In genomic region chr11:53636183-53636646, GRCm38 (mm10) we compare ENCODE assay signal across 9 mouse cellular contexts. TPM values are rescaled to one million over a fixed set of nuclear protein-coding genes. Genes with fewer than 3 reads are reported as not detected.
DNase-seq lines count a peak whose midpoint lies in the region; ATAC-seq and TF ChIP-seq lines count a peak whose summit lies in the region.
"Had no signal": no experiment of that assay in that cellular context is flagged by ENCODE, and none has a peak within 500 bp of the region (broad histone marks: within the 10 kb centered on the region; RNA-seq: fewer than 3 reads in every experiment).

No protein-coding gene starts in this region.

- peak overlapping the region; percentile 61 for H3K4me2 ChIP-seq in forebrain, postnatal 0 days (ENCODE audit: low read depth)
- peak overlapping the region; percentile 62 for H3K4me2 ChIP-seq in neural tube, embryonic 11.5 days (ENCODE audit: low read depth)

- peak overlapping the region; percentile 17; the same call in 1 of the 2 replicates for H3K4me3 ChIP-seq in thymus, adult 2 months (ENCODE audit: control insufficient read depth, insufficient read depth, low read length)
- H3K4me3 ChIP-seq in forebrain, postnatal 0 days (ENCODE audit: low read depth, low read length): peak overlapping the region; percentile 32
- peak overlapping the region; percentile 5; the same call in 1 of the 2 replicates for H3K4me3 ChIP-seq in liver, adult 2 months (ENCODE audit: insufficient read depth, low read depth, low read length)
- peak overlapping the region; percentile 32 for H3K4me3 ChIP-seq in neural tube, embryonic 11.5 days (ENCODE audit: low read depth, low read length)

- no peaks in the 10 kb centered on the region for H3K9me3 ChIP-seq in forebrain, postnatal 0 days (ENCODE audit: low read length)
- H3K9me3 ChIP-seq in neural tube, embryonic 11.5 days (ENCODE audit: control insufficient read depth, low read length): no peaks in the 10 kb centered on the region

- H3K27me3 ChIP-seq in thymus, adult 2 months (ENCODE audit: control insufficient read depth, insufficient read depth, low read length): no peaks in the 10 kb centered on the region
- H3K27me3 ChIP-seq in forebrain, postnatal 0 days (ENCODE audit: insufficient read depth, low read length): no peaks in the 10 kb centered on the region; the same call in none of the 2 replicates
- H3K27me3 ChIP-seq in liver, adult 2 months (ENCODE audit: control insufficient read depth, insufficient read depth, low read length): peaks cover 10% of the 10 kb centered on the region
- peaks cover 12% of the 10 kb centered on the region; the same call in 1 of the 2 replicates for H3K27me3 ChIP-seq in neural tube, embryonic 11.5 days (ENCODE audit: control insufficient read depth, insufficient read depth, low read length)

- WGBS in thymus, adult 2 months: 4% methylated on average over 40 of the region's 40 CpGs
- 2% methylated on average over 40 of the region's 40 CpGs for WGBS in forebrain, postnatal 0 days
- 6% methylated on average over 40 of the region's 40 CpGs for WGBS in liver, adult 2 months
- 2% methylated on average over 40 of the region's 40 CpGs for WGBS in neural tube, embryonic 11.5 days

- H3K9ac ChIP-seq in forebrain, postnatal 0 days: no peak overlapping the region; the same call in 1 of the 2 replicates
- H3K9ac ChIP-seq in liver, adult 2 months (ENCODE audit: low read depth, low read length): no peak overlapping the region
- H3K9ac ChIP-seq in neural tube, embryonic 11.5 days (ENCODE audit: low read length): peak overlapping the region; percentile 29

- no peaks in the 10 kb centered on the region for H3K79me2 ChIP-seq in liver, adult 2 months (ENCODE audit: control insufficient read depth, insufficient read depth, low read length)

- ATAC-seq in frontal cortex, adult (ENCODE audit: low TSS enrichment): peak; percentile 59; the same call in 1 of the 2 replicates
- no peak; the same call in 1 of the 2 replicates for ATAC-seq in forebrain, postnatal 0 days
- ATAC-seq in neural tube, embryonic 11.5 days (ENCODE audit: insufficient read depth, low FRiP score, low TSS enrichment): no peak
- ATAC-seq in erythroid progenitor cell, adult 5-6 weeks (replicated peaks; ENCODE audit: low FRiP score, poor library complexity, severe bottlenecking): no peak

- no peak for DNase-seq in frontal cortex, postnatal 14 days (ENCODE audit: low spot score in 2 of 2)
- no peak for DNase-seq in thymus, adult 2 months
- no peak for DNase-seq in thymus, adult 18-20 months
- no peak for DNase-seq in forebrain, postnatal 0 days
- DNase-seq in liver, adult 2 months (ENCODE audit: extremely low read depth, low read depth, low spot score): no peak
- no peak for DNase-seq in neural tube, embryonic 11.5 days (ENCODE audit: low spot score)

- no peaks in the 10 kb centered on the region for H3K36me3 ChIP-seq in thymus, adult 2 months (ENCODE audit: control insufficient read depth, insufficient read depth, low read length)
- H3K36me3 ChIP-seq in forebrain, postnatal 0 days (ENCODE audit: insufficient read depth): no peaks in the 10 kb centered on the region
- H3K36me3 ChIP-seq in liver, adult 2 months (ENCODE audit: control insufficient read depth, insufficient read depth, low read length): no peaks in the 10 kb centered on the region
- no peaks in the 10 kb centered on the region for H3K36me3 ChIP-seq in neural tube, embryonic 11.5 days (ENCODE audit: control insufficient read depth, insufficient read depth, low read length)

- no peak overlapping the region for H3K27ac ChIP-seq in thymus, adult 2 months (ENCODE audit: control insufficient read depth, insufficient read depth, low read length)
- H3K27ac ChIP-seq in forebrain, postnatal 0 days (ENCODE audit: low read depth, low read length): no peak overlapping the region
- H3K27ac ChIP-seq in liver, adult 2 months (replicated peaks; ENCODE audit: insufficient read depth, low read depth, low read length): no peak overlapping the region
- H3K27ac ChIP-seq in neural tube, embryonic 11.5 days (ENCODE audit: low read depth, low read length): no peak overlapping the region

- H3K4me1 ChIP-seq in thymus, adult 2 months (replicated peaks; ENCODE audit: control insufficient read depth, insufficient read depth, low read length): peaks cover 9% of the 10 kb centered on the region
- H3K4me1 ChIP-seq in forebrain, postnatal 0 days (ENCODE audit: insufficient read depth): no peaks in the 10 kb centered on the region
- H3K4me1 ChIP-seq in liver, adult 2 months (ENCODE audit: control insufficient read depth, insufficient read depth, low read length): no peaks in the 10 kb centered on the region
- peaks cover 6% of the 10 kb centered on the region; the same call in 1 of the 2 replicates for H3K4me1 ChIP-seq in neural tube, embryonic 11.5 days (ENCODE audit: control insufficient read depth, insufficient read depth, low read length)

- no peak for TF ChIP-seq CTCF in thymus, adult 2 months (IDR thresholded peaks at IDR 0.05; ENCODE audit: borderline replicate concordance, control insufficient read depth, extremely low read depth, insufficient read depth, low read length, poor library complexity)
- TF ChIP-seq CTCF in forebrain, postnatal 0 days (IDR thresholded peaks at IDR 0.05; ENCODE audit: low read depth): no peak
- no peak for TF ChIP-seq CTCF in liver, adult 2 months (IDR thresholded peaks at IDR 0.05; ENCODE audit: low read depth, low read length)

- no peak for TF ChIP-seq POLR2A in thymus, adult 2 months (IDR thresholded peaks at IDR 0.05; ENCODE audit: control insufficient read depth, extremely low read depth, insufficient read depth, low read length, poor library complexity)
- TF ChIP-seq POLR2A in liver, adult 2 months (IDR thresholded peaks at IDR 0.05; ENCODE audit: extremely low read depth, insufficient read depth, low read length): no peak

RNA-seq across cellular contexts. Expression of gene Il13, which starts 1.7 kb away (rescaled TPM):
- polyA plus RNA-seq in thymus, adult 2 months (2012; rRNA removed): 8.5 and 10.4 TPM in 2 replicates
- not detected in 2 replicates for total RNA-seq in forebrain, postnatal 0 days (2014; rRNA removed)
- not detected in 2 replicates for polyA plus RNA-seq in forebrain, postnatal 0 days (2015; fragmentation: Nextera tagmentation; extraction: Ambion mirVana)
- not detected in 2 replicates for total RNA-seq in liver, adult 2 months (2014; rRNA removed)
- polyA plus RNA-seq in liver, adult 2 months (2012; rRNA removed): not detected in 2 replicates
- polyA plus RNA-seq in neural tube, embryonic 11.5 days (2014; fragmentation: Nextera tagmentation; extraction: Ambion mirVana): not detected in 2 replicates
- total RNA-seq in erythroid progenitor cell, adult 5-6 weeks (2015; ENCODE audit: low replicate concordance): not detected in 2 replicates
- total RNA-seq in erythroid progenitor cell, adult 5-6 weeks (2017; ENCODE audit: low replicate concordance): not detected in 2 replicates
- total RNA-seq: gastrocnemius, postnatal 4 days had no signal

RNA-seq across cellular contexts. Expression of gene Il4, which starts 17.7 kb away (rescaled TPM):
- 0.55 TPM in 1 of 2 replicates, not detected in the other for polyA plus RNA-seq in thymus, adult 2 months (2012; rRNA removed)
- not detected in 2 replicates for total RNA-seq in forebrain, postnatal 0 days (2014; rRNA removed)
- polyA plus RNA-seq in forebrain, postnatal 0 days (2015; fragmentation: Nextera tagmentation; extraction: Ambion mirVana): 2.5 and 3.4 TPM in 2 replicates
- total RNA-seq in liver, adult 2 months (2014; rRNA removed): not detected in 2 replicates
- polyA plus RNA-seq in liver, adult 2 months (2012; rRNA removed): 0.17 TPM in 1 of 2 replicates, not detected in the other
- 2.5 and 4.0 TPM in 2 replicates for polyA plus RNA-seq in neural tube, embryonic 11.5 days (2014; fragmentation: Nextera tagmentation; extraction: Ambion mirVana)
- total RNA-seq in erythroid progenitor cell, adult 5-6 weeks (2015; ENCODE audit: low replicate concordance): 6.8 TPM in 1 of 2 replicates, not detected in the other
- not detected in 2 replicates for total RNA-seq in erythroid progenitor cell, adult 5-6 weeks (2017; ENCODE audit: low replicate concordance)
